Mouse (Mus musculus) C2C12 (cell line): ENCODE measurements at regions not wholly inside any gene's neighbourhood (a gene's known extent, or its start where the extent isn't known, plus 50 kb on each side); places are given as distances from the start of the nearest gene placed in this dataset.

Source experiments
- CEBPB ChIP-seq: IDR thresholded peaks from one replicate; pipeline ENCODE4 v1.6.1; 2011; ENCODE audit warnings: low read depth, mild to moderate bottlenecking, control low read depth, moderate library complexity
- CTCF ChIP-seq: IDR thresholded peaks from one replicate; pipeline ENCODE4 v1.5.1; 2011; ENCODE audit not compliant: control insufficient read depth, insufficient read depth, insufficient read length
- FOSL1 ChIP-seq: IDR thresholded peaks from one replicate; pipeline ENCODE4 v1.8.0; 2011; ENCODE audit warnings: mild to moderate bottlenecking, low read length; ENCODE audit not compliant: poor library complexity, insufficient read depth, severe bottlenecking
- MAX ChIP-seq: IDR thresholded peaks from one replicate; pipeline ENCODE4 v1.6.1; 2011; ENCODE audit warnings: mild to moderate bottlenecking, control low read depth
- MYOG ChIP-seq: IDR thresholded peaks from one replicate; pipeline ENCODE4 v1.6.1; 2011; ENCODE audit not compliant: control insufficient read depth, insufficient read length; ENCODE audit errors: extremely low read depth
- USF1 ChIP-seq: IDR thresholded peaks from one replicate; pipeline ENCODE4 v1.6.1; 2011; ENCODE audit warnings: low read depth, mild to moderate bottlenecking, control low read depth, moderate library complexity

DNA sequence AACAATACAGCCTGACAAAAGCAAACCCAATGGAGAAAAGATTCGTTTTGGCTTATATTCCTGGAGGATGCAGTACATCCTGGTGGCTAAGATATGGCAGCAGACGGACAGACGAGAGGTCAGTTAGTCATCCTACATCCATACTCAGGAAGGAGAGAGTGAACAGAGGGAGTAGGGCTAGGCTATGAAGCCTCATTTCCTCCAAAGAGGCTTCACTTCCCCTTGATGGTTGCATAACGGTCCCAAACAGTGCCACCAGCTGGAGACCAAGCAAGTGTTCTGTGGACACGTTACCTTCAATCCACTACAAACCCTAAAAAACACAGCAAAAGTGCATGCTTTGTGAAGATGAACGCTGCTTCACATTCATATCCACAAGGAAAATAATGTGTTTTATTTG is 442.1 kb downstream of the Dmrt2 start:
- no peak for TF ChIP-seq CTCF
- TF ChIP-seq CEBPB, result no peak
- TF ChIP-seq USF1, result no peak
- no peak for TF ChIP-seq MAX
- TF ChIP-seq MYOG, result no peak
- TF ChIP-seq FOSL1, result no peak
